Mouse (Mus musculus): ENCODE measurements around the gene Trip12. TPM values are rescaled to one million over a fixed set of nuclear protein-coding genes. Genes with fewer than 3 reads are reported as not detected.

The Trip12 gene
- polyA plus RNA-seq, 1 experiment from 2014 or later = 59.9 TPM

- no peaks in the 10 kb centered on the region for H3K9me3 ChIP-seq
- H3K4me2 ChIP-seq = no peak overlapping the region
- ATAC-seq (ENCODE audit: low FRiP score) = no peak
- peaks cover 50% of the 10 kb centered on the region for H3K36me3 ChIP-seq
- no peak overlapping the region for H3K27ac ChIP-seq
- no peak overlapping the region for H3K9ac ChIP-seq
- 68% methylated on average over 3 of the region's 3 CpGs for WGBS
- H3K27me3 ChIP-seq = no peaks in the 10 kb centered on the region
- H3K4me3 ChIP-seq = no peak overlapping the region
- no peaks in the 10 kb centered on the region for H3K4me1 ChIP-seq (replicated peaks)
These were observed 106.5 kb downstream of the Trip12 start for GRCm38 (mm10) chr1:84733799-84734198.

GRCm38 (mm10) chr1:84731763-84732162, 108.6 kb downstream of the Trip12 start:
- H3K4me2 ChIP-seq = no peak overlapping the region
- no peak overlapping the region for H3K9ac ChIP-seq
- no peak for ATAC-seq (ENCODE audit: low FRiP score)
- H3K36me3 ChIP-seq = peaks cover 43% of the 10 kb centered on the region
- no peaks in the 10 kb centered on the region for H3K27me3 ChIP-seq
- H3K9me3 ChIP-seq = no peaks in the 10 kb centered on the region
- no peaks in the 10 kb centered on the region for H3K4me1 ChIP-seq (replicated peaks)
- H3K4me3 ChIP-seq = no peak overlapping the region
- WGBS = 79% methylated on average over 1 of the region's 1 CpGs
- H3K27ac ChIP-seq = no peak overlapping the region

- no peak overlapping the region for H3K9ac ChIP-seq
- no peak overlapping the region for H3K27ac ChIP-seq
- H3K4me1 ChIP-seq (replicated peaks) = no peaks in the 10 kb centered on the region
- H3K27me3 ChIP-seq = no peaks in the 10 kb centered on the region
- no peak overlapping the region for H3K4me3 ChIP-seq
- no peak for ATAC-seq (ENCODE audit: low FRiP score)
- H3K4me2 ChIP-seq = no peak overlapping the region
- no peaks in the 10 kb centered on the region for H3K9me3 ChIP-seq
- H3K36me3 ChIP-seq = peaks cover 50% of the 10 kb centered on the region
These were observed 117.5 kb downstream of the Trip12 start for GRCm38 (mm10) chr1:84722841-84723240.

GRCm38 (mm10) chr1:84722371-84722770, 117.9 kb downstream of the Trip12 start:
- H3K4me2 ChIP-seq = no peak overlapping the region
- no peak for ATAC-seq (ENCODE audit: low FRiP score)
- no peaks in the 10 kb centered on the region for H3K27me3 ChIP-seq
- H3K9ac ChIP-seq = no peak overlapping the region
- H3K4me3 ChIP-seq = no peak overlapping the region
- H3K36me3 ChIP-seq = peaks cover 46% of the 10 kb centered on the region
- 97% methylated on average over 3 of the region's 3 CpGs for WGBS
- H3K27ac ChIP-seq = no peak overlapping the region
- no peaks in the 10 kb centered on the region for H3K9me3 ChIP-seq
- no peaks in the 10 kb centered on the region for H3K4me1 ChIP-seq (replicated peaks)

- no peak overlapping the region for H3K27ac ChIP-seq
- no peaks in the 10 kb centered on the region for H3K4me1 ChIP-seq (replicated peaks)
- no peak overlapping the region for H3K9ac ChIP-seq
- no peaks in the 10 kb centered on the region for H3K27me3 ChIP-seq
- H3K9me3 ChIP-seq = no peaks in the 10 kb centered on the region
- 0 out of 2 replicates have a peak, but pooled peaks have one; percentile 28 for ATAC-seq (ENCODE audit: low FRiP score)
- peaks cover 46% of the 10 kb centered on the region for H3K36me3 ChIP-seq
- no peak overlapping the region for H3K4me3 ChIP-seq
- WGBS = 91% methylated on average over 3 of the region's 3 CpGs
- no peak overlapping the region for H3K4me2 ChIP-seq
These were observed 118.4 kb downstream of the Trip12 start for GRCm38 (mm10) chr1:84721942-84722341.

- ATAC-seq (ENCODE audit: low FRiP score) = peak; percentile 90
- peaks cover 9% of the 10 kb centered on the region for H3K4me1 ChIP-seq (replicated peaks)
These were observed 130.2 kb downstream of the Trip12 start for GRCm38 (mm10) chr1:84709810-84710785.

GRCm38 (mm10) chr1:84709406-84709805, 130.9 kb downstream of the Trip12 start:
- Histone ChIP-seq H3K27ac (peak overlapping the region; percentile 91), H3K36me3 (no peaks in the 10 kb centered on the region), H3K9ac (peak overlapping the region; percentile 69; the same call in 1 of the 2 replicates), H3K9me3 (no peaks in the 10 kb centered on the region), H3K4me2 (peak overlapping the region; percentile 61), H3K27me3 (no peaks in the 10 kb centered on the region), H3K4me3 (peak overlapping the region; percentile 38), H3K4me1 (replicated peaks) (peaks cover 9% of the 10 kb centered on the region)
- peak; percentile 59 for ATAC-seq (ENCODE audit: low FRiP score)
- WGBS = 36% methylated on average over 5 of the region's 5 CpGs

More at GRCm38 (mm10) chr1:84709810-84710785, 130.2 kb downstream of the Trip12 start:
- Histone ChIP-seq H3K4me3 (peak overlapping the region; percentile 38), H3K27me3 (no peaks in the 10 kb centered on the region), H3K27ac (peak overlapping the region; percentile 91), H3K9me3 (no peaks in the 10 kb centered on the region), H3K9ac (peak overlapping the region; percentile 69), H3K36me3 (no peaks in the 10 kb centered on the region), H3K4me2 (peak overlapping the region; percentile 61)
- 13% methylated on average over 31 of the region's 31 CpGs for WGBS

GRCm38 (mm10) chr1:84700254-84700653, 140.1 kb downstream of the Trip12 start:
- H3K27me3 ChIP-seq = no peaks in the 10 kb centered on the region
- 99% methylated on average over 6 of the region's 6 CpGs for WGBS
- H3K4me1 ChIP-seq (replicated peaks) = peaks cover 9% of the 10 kb centered on the region
- no peak overlapping the region for H3K4me2 ChIP-seq
- H3K36me3 ChIP-seq = no peaks in the 10 kb centered on the region
- no peak overlapping the region for H3K27ac ChIP-seq
- no peaks in the 10 kb centered on the region for H3K9me3 ChIP-seq
- H3K9ac ChIP-seq = no peak overlapping the region
- no peak overlapping the region for H3K4me3 ChIP-seq
- ATAC-seq (ENCODE audit: low FRiP score) = no peak

- no peak overlapping the region for H3K27ac ChIP-seq
- WGBS = 0% methylated on average over 2 of the region's 2 CpGs
- 0 out of 2 replicates have a peak overlapping the region, but pooled peaks have one; percentile 9 for H3K4me2 ChIP-seq
These were observed 143.2 kb downstream of the Trip12 start for GRCm38 (mm10) chr1:84697136-84697535.

GRCm38 (mm10) chr1:84695517-84696411, 144.6 kb downstream of the Trip12 start, which contains the start of gene Dner:
Gene Dner (minus strand): TSS chr1:84696221.
- ATAC-seq (ENCODE audit: low FRiP score) = peak; percentile 82
- Histone ChIP-seq H3K27ac (peak within 1 kb of the TSS; percentile 96), H3K27me3 (no peaks in the 10 kb centered on the region), H3K36me3 (no peaks in the 10 kb centered on the region), H3K4me3 (peak within 1 kb of the TSS; percentile 71), H3K9me3 (no peaks in the 10 kb centered on the region), H3K4me2 (peak within 1 kb of the TSS; percentile 73), H3K9ac (peak within 1 kb of the TSS; percentile 94), H3K4me1 (replicated peaks) (peaks cover 32% of the 10 kb centered on the region)
- WGBS = under 1% methylated on average over 75 of the region's 75 CpGs

More at GRCm38 (mm10) chr1:84697136-84697535, 143.2 kb downstream of the Trip12 start:
- Histone ChIP-seq H3K27me3 (no peaks in the 10 kb centered on the region), H3K9ac (no peak overlapping the region), H3K4me3 (no peak overlapping the region), H3K4me1 (replicated peaks) (peaks cover 22% of the 10 kb centered on the region), H3K36me3 (no peaks in the 10 kb centered on the region), H3K9me3 (no peaks in the 10 kb centered on the region)
- ATAC-seq (ENCODE audit: low FRiP score) = no peak

GRCm38 (mm10) chr1:84694688-84695474, 145.4 kb downstream of the Trip12 start:
- Histone ChIP-seq H3K9ac (peak overlapping the region; percentile 94), H3K36me3 (no peaks in the 10 kb centered on the region), H3K4me2 (peak overlapping the region; percentile 73), H3K4me3 (peak overlapping the region; percentile 71), H3K27me3 (no peaks in the 10 kb centered on the region), H3K27ac (peak overlapping the region; percentile 96), H3K4me1 (replicated peaks) (peaks cover 40% of the 10 kb centered on the region), H3K9me3 (no peaks in the 10 kb centered on the region)
- WGBS = 5% methylated on average over 26 of the region's 26 CpGs
- peak; percentile 81 for ATAC-seq (ENCODE audit: low FRiP score)

All from hindbrain, embryonic 13.5 days (tissue).